Mouse (Mus musculus) midbrain, embryonic 14.5 days (tissue): ENCODE data around the gene Tmem139. TPM values are rescaled to one million over a fixed set of nuclear protein-coding genes. Genes with fewer than 3 reads are reported as not detected.

Experiments
- ATAC-seq: fragments of 200-750 bp; cut with Nextera tagmentation; 2 replicates; pipeline ENCODE4 v1.8.0; 2017; ENCODE audit warnings: moderate number of reproducible peaks, moderate library complexity; ENCODE audit not compliant: low FRiP score, low TSS enrichment
- DNase-seq: peaks from one replicate; pipeline ENCODE4 v3.0.0-alpha.2; 2015
- H3K27ac ChIP-seq: fragments of 300-500 bp; sonication (generic); replicated peaks from 2 replicates; pipeline ENCODE4 v1.5.1; 2014; ENCODE audit warnings: mild to moderate bottlenecking, low read depth, low read length, moderate library complexity
- H3K27me3 ChIP-seq: fragments of 300-500 bp; sonication (generic); 2 replicates; pipeline ENCODE4 v1.6.1; 2014; ENCODE audit warnings: low read length, control low read depth, mixed read lengths; ENCODE audit not compliant: control insufficient read depth, insufficient read depth
- H3K36me3 ChIP-seq: fragments of 300-500 bp; sonication (generic); 2 replicates; pipeline ENCODE4 v1.6.1; 2014; ENCODE audit warnings: low read length, control low read depth; ENCODE audit not compliant: control insufficient read depth, insufficient read depth
- H3K4me1 ChIP-seq: fragments of 300-500 bp; sonication (generic); 2 replicates; pipeline ENCODE4 v1.6.1; 2014; ENCODE audit warnings: mild to moderate bottlenecking, antibody characterized with exemption, low read length, control low read depth; ENCODE audit not compliant: control insufficient read depth, insufficient read depth
- H3K4me2 ChIP-seq: fragments of 300-500 bp; sonication (generic); 2 replicates; pipeline ENCODE4 v1.6.1; 2014; ENCODE audit warnings: mild to moderate bottlenecking, low read length, moderate library complexity
- H3K4me3 ChIP-seq: fragments of 300-500 bp; sonication (generic); replicated peaks from 2 replicates; pipeline ENCODE4 v1.5.1; 2014; ENCODE audit warnings: low read depth, low read length
- H3K9ac ChIP-seq: fragments of 300-500 bp; sonication (generic); replicated peaks from 2 replicates; pipeline ENCODE4 v1.6.1; 2014; ENCODE audit warnings: mild to moderate bottlenecking, low read length, moderate library complexity
- H3K9me3 ChIP-seq: fragments of 300-500 bp; sonication (generic); 2 replicates; pipeline ENCODE4 v1.6.1; 2016; ENCODE audit warnings: low read length, control low read depth, mixed read lengths; ENCODE audit not compliant: control insufficient read depth
- WGBS: fragments of 180-500 bp; shearing (Covaris S2); extraction: QIAGEN DNeasy Blood & Tissue Kit; methylation state at CpG from one replicate; pipeline ENCODE4 v1.1.7; 2014; 5-methylcytosine and 5-hydroxymethylcytosine counted together
- polyA plus RNA-seq: library from polyadenylated mRNA; unstranded; fragments of >200 nt; fragmentation: Nextera tagmentation; extraction: Ambion mirVana; gene quantifications from 2 replicates; pipeline ENCODE4 v1.2.1, GENCODE M21; 2014

Gene Tmem139
- polyA plus RNA-seq, 1 experiment from 2014 or later, result 0.18 TPM

- ATAC-seq, result no peak
- DNase-seq, result no peak
- H3K4me3 ChIP-seq, result no peak overlapping the region
- no peak overlapping the region for H3K27ac ChIP-seq
- no peaks in the 10 kb centered on the region for H3K4me1 ChIP-seq
- 86% methylated on average over 3 of the region's 3 CpGs for WGBS
- H3K36me3 ChIP-seq, result peaks cover 62% of the 10 kb centered on the region
- H3K9me3 ChIP-seq, result no peaks in the 10 kb centered on the region
- no peaks in the 10 kb centered on the region for H3K27me3 ChIP-seq
- no peak overlapping the region for H3K9ac ChIP-seq
- no peak overlapping the region for H3K4me2 ChIP-seq
Observed at GRCm38 (mm10) chr6:42295549-42296094, 33.9 kb downstream of the Tmem139 start.

GRCm38 (mm10) chr6:42299362-42299761 lies 37.6 kb downstream of the Tmem139 start:
- Histone ChIP-seq H3K4me2 (no peak overlapping the region), H3K4me3 (no peak overlapping the region), H3K9me3 (no peaks in the 10 kb centered on the region), H3K27me3 (no peaks in the 10 kb centered on the region), H3K36me3 (peaks cover 54% of the 10 kb centered on the region), H3K27ac (no peak overlapping the region), H3K4me1 (no peaks in the 10 kb centered on the region), H3K9ac (no peak overlapping the region)
- 98% methylated on average over 5 of the region's 5 CpGs for WGBS
- DNase-seq (no peak), ATAC-seq (no peak)

- 51% methylated on average over 8 of the region's 8 CpGs for WGBS
- ATAC-seq (no peak), DNase-seq (no peak)
Observed at GRCm38 (mm10) chr6:42309816-42310378, 48.1 kb downstream of the Tmem139 start.

GRCm38 (mm10) chr6:42310427-42311053 lies 48.8 kb downstream of the Tmem139 start:
- DNase-seq (no peak), ATAC-seq (no peak)
- Histone ChIP-seq H3K9me3 (no peaks in the 10 kb centered on the region), H3K4me1 (no peaks in the 10 kb centered on the region), H3K4me3 (no peak overlapping the region), H3K27me3 (no peaks in the 10 kb centered on the region), H3K27ac (no peak overlapping the region), H3K4me2 (no peak overlapping the region), H3K9ac (no peak overlapping the region), H3K36me3 (peaks cover 72% of the 10 kb centered on the region)
- 82% methylated on average over 2 of the region's 2 CpGs for WGBS

More at GRCm38 (mm10) chr6:42309816-42310378, 48.1 kb downstream of the Tmem139 start:
- Histone ChIP-seq H3K9ac (no peak overlapping the region), H3K27me3 (no peaks in the 10 kb centered on the region), H3K4me3 (no peak overlapping the region), H3K36me3 (peaks cover 74% of the 10 kb centered on the region), H3K27ac (no peak overlapping the region), H3K9me3 (no peaks in the 10 kb centered on the region), H3K4me2 (no peak overlapping the region), H3K4me1 (no peaks in the 10 kb centered on the region)

Other genes starting within 250 kb of the Tmem139 start
- not detected in 2 replicates for gene Sva, start 223.6 kb upstream of the Tmem139 start, polyA plus RNA-seq
- not detected in 2 replicates for gene Tas2r139, start 121.0 kb upstream of the Tmem139 start, polyA plus RNA-seq
- not detected in 2 replicates for gene Tas2r144, start 46.6 kb upstream of the Tmem139 start, polyA plus RNA-seq
- 8.4 and 10.2 TPM in 2 replicates for gene Gstk1, start 16.0 kb upstream of the Tmem139 start, polyA plus RNA-seq
- 41.9 and 51.0 TPM in 2 replicates for gene Casp2, start 3.0 kb downstream of the Tmem139 start, polyA plus RNA-seq
- 2.8 and 3.4 TPM in 2 replicates for gene Clcn1, start 24.7 kb downstream of the Tmem139 start, polyA plus RNA-seq
- gene Fam131b, start 62.7 kb downstream of the Tmem139 start, polyA plus RNA-seq, result 4.6 and 6.2 TPM in 2 replicates
- gene Zyx, start 87.7 kb downstream of the Tmem139 start, polyA plus RNA-seq, result 42.1 and 55.7 TPM in 2 replicates
- gene Epha1, start 111.3 kb downstream of the Tmem139 start, polyA plus RNA-seq, result 0.09 and 0.14 TPM in 2 replicates
- gene Tas2r143, start 138.3 kb downstream of the Tmem139 start, polyA plus RNA-seq, result not detected in 2 replicates
- not detected in 2 replicates for gene Tas2r135, start 143.5 kb downstream of the Tmem139 start, polyA plus RNA-seq
- gene Tas2r126, start 172.6 kb downstream of the Tmem139 start, polyA plus RNA-seq, result not detected in 2 replicates
- not detected in 2 replicates for gene Olfr458, start 203.2 kb downstream of the Tmem139 start, polyA plus RNA-seq
- 0.20 TPM in 1 of 2 replicates, not detected in the other for gene Olfr457, start 214.4 kb downstream of the Tmem139 start, polyA plus RNA-seq
- not detected in 2 replicates for gene Olfr456, start 225.2 kb downstream of the Tmem139 start, polyA plus RNA-seq